Mouse (Mus musculus): Measurements from ENCODE around the gene Dcaf6.

GRCm38 (mm10) chr1:165393033-165393432, 67.2 kb downstream of the Dcaf6 start:
- no peak for TF ChIP-seq POLR2A (IDR thresholded peaks at IDR 0.05; ENCODE audit: borderline replicate concordance, low read depth, low read length)
- TF ChIP-seq CTCF (IDR thresholded peaks at IDR 0.05; ENCODE audit: low read depth, low read length) = no peak
